Mouse (Mus musculus) stomach, embryonic 16.5 days (tissue): ENCODE measurements at regions not wholly inside any gene's neighbourhood (a gene's known extent, or its start where the extent isn't known, plus 50 kb on each side); places are given as distances from the start of the nearest gene placed in this dataset.

ENCODE experiments used
- ATAC-seq: fragments of 200-750 bp; cut with Nextera tagmentation; 2 replicates; pipeline ENCODE4 v1.8.0; 2017; ENCODE audit warnings: moderate number of reproducible peaks, moderate TSS enrichment; ENCODE audit not compliant: insufficient read depth, low FRiP score
- H3K27ac ChIP-seq: fragments of 300-500 bp; sonication (generic); 2 replicates; pipeline ENCODE4 v1.5.1; 2014; ENCODE audit warnings: low read length
- H3K27me3 ChIP-seq: fragments of 300-500 bp; sonication (generic); 2 replicates; pipeline ENCODE4 v1.6.1; 2014; ENCODE audit warnings: low read length, control low read depth, mixed read lengths; ENCODE audit not compliant: control insufficient read depth, insufficient read depth
- H3K36me3 ChIP-seq: fragments of 300-500 bp; sonication (generic); 2 replicates; pipeline ENCODE4 v1.6.1; 2014; ENCODE audit warnings: low read length; ENCODE audit not compliant: control insufficient read depth, insufficient read depth
- H3K4me1 ChIP-seq: fragments of 300-500 bp; sonication (generic); 2 replicates; pipeline ENCODE4 v1.6.1; 2014; ENCODE audit warnings: low read length, control low read depth, mixed read lengths; ENCODE audit not compliant: control insufficient read depth, insufficient read depth
- H3K4me2 ChIP-seq: fragments of 300-500 bp; sonication (generic); 2 replicates; pipeline ENCODE4 v1.6.1; 2014; ENCODE audit warnings: low read depth, low read length, mixed read lengths
- H3K4me3 ChIP-seq: fragments of 300-500 bp; sonication (generic); replicated peaks from 2 replicates; pipeline ENCODE4 v1.5.1; 2014; ENCODE audit warnings: mild to moderate bottlenecking, low read length
- H3K9ac ChIP-seq: fragments of 300-500 bp; sonication (generic); 2 replicates; pipeline ENCODE4 v1.6.1; 2014; ENCODE audit warnings: low read length
- H3K9me3 ChIP-seq: fragments of 300-500 bp; sonication (generic); replicated peaks from 2 replicates; pipeline ENCODE4 v1.6.1; 2016; ENCODE audit warnings: low read length, control low read depth; ENCODE audit not compliant: control insufficient read depth
- WGBS: fragments of 180-500 bp; shearing (Covaris S2); extraction: QIAGEN DNeasy Blood & Tissue Kit; methylation state at CpG from one replicate; pipeline ENCODE4 v1.1.7; 2014; 5-methylcytosine and 5-hydroxymethylcytosine counted together

- H3K27ac ChIP-seq: no peak overlapping the region
- H3K27me3 ChIP-seq: no peaks in the 10 kb centered on the region
- no peaks in the 10 kb centered on the region for H3K36me3 ChIP-seq
- ATAC-seq: peak; percentile 62; the same call in 1 of the 2 replicates
- no peak overlapping the region for H3K4me2 ChIP-seq
- H3K9me3 ChIP-seq: no peaks in the 10 kb centered on the region
- WGBS: 43% methylated on average over 13 of the region's 13 CpGs
- no peak overlapping the region for H3K4me3 ChIP-seq
- H3K9ac ChIP-seq: no peak overlapping the region
- peaks cover 12% of the 10 kb centered on the region for H3K4me1 ChIP-seq
These were observed 498.8 kb upstream of the Btbd3 start for GRCm38 (mm10) chr2:137757231-137758212.

GRCm38 (mm10) chr2:137756220-137756619, 500.1 kb upstream of the Btbd3 start:
- Histone ChIP-seq H3K4me2 (no peak overlapping the region), H3K9me3 (no peaks in the 10 kb centered on the region), H3K4me3 (no peak overlapping the region), H3K9ac (peak overlapping the region; percentile 32; the same call in 1 of the 2 replicates), H3K4me1 (peaks cover 12% of the 10 kb centered on the region), H3K27me3 (no peaks in the 10 kb centered on the region), H3K27ac (no peak overlapping the region; the same call in 1 of the 2 replicates), H3K36me3 (no peaks in the 10 kb centered on the region)
- WGBS: 16% methylated on average over 3 of the region's 3 CpGs
- no peak for ATAC-seq

- H3K27me3 ChIP-seq: no peaks in the 10 kb centered on the region
- peaks cover 12% of the 10 kb centered on the region for H3K4me1 ChIP-seq
- no peaks in the 10 kb centered on the region for H3K36me3 ChIP-seq
- no peak overlapping the region for H3K27ac ChIP-seq
- WGBS: 89% methylated on average over 3 of the region's 3 CpGs
- no peak overlapping the region for H3K9ac ChIP-seq
- no peak overlapping the region for H3K4me3 ChIP-seq
- ATAC-seq: no peak
- H3K9me3 ChIP-seq: no peaks in the 10 kb centered on the region
- H3K4me2 ChIP-seq: no peak overlapping the region
These were observed 501.9 kb upstream of the Btbd3 start for GRCm38 (mm10) chr2:137754481-137754880.

- no peak overlapping the region for H3K9ac ChIP-seq
- H3K36me3 ChIP-seq: no peaks in the 10 kb centered on the region
- no peaks in the 10 kb centered on the region for H3K4me1 ChIP-seq
- H3K4me2 ChIP-seq: no peak overlapping the region
- ATAC-seq: peak; percentile 58; the same call in 1 of the 2 replicates
- H3K27ac ChIP-seq: no peak overlapping the region
- no peaks in the 10 kb centered on the region for H3K9me3 ChIP-seq
- no peaks in the 10 kb centered on the region for H3K27me3 ChIP-seq
- no peak overlapping the region for H3K4me3 ChIP-seq
- 5% methylated on average over 2 of the region's 2 CpGs for WGBS
These were observed 524.0 kb upstream of the Btbd3 start for GRCm38 (mm10) chr2:137732410-137732809.

GRCm38 (mm10) chr2:137730472-137730931, 525.9 kb upstream of the Btbd3 start:
- no peak for ATAC-seq
- Histone ChIP-seq H3K27me3 (no peaks in the 10 kb centered on the region), H3K36me3 (no peaks in the 10 kb centered on the region), H3K27ac (no peak overlapping the region), H3K9ac (no peak overlapping the region), H3K4me3 (no peak overlapping the region), H3K9me3 (no peaks in the 10 kb centered on the region), H3K4me1 (no peaks in the 10 kb centered on the region), H3K4me2 (no peak overlapping the region)
- 85% methylated on average over 12 of the region's 12 CpGs for WGBS

- Histone ChIP-seq H3K36me3 (no peaks in the 10 kb centered on the region), H3K4me3 (no peak overlapping the region), H3K27ac (no peak overlapping the region), H3K4me2 (no peak overlapping the region), H3K9me3 (no peaks in the 10 kb centered on the region), H3K4me1 (no peaks in the 10 kb centered on the region), H3K9ac (no peak overlapping the region), H3K27me3 (no peaks in the 10 kb centered on the region)
- 80% methylated on average over 6 of the region's 6 CpGs for WGBS
- no peak for ATAC-seq
These were observed 526.5 kb upstream of the Btbd3 start for GRCm38 (mm10) chr2:137729871-137730270.

GRCm38 (mm10) chr2:137729207-137729606, 527.2 kb upstream of the Btbd3 start:
- no peaks in the 10 kb centered on the region for H3K27me3 ChIP-seq
- WGBS: 33% methylated on average over 4 of the region's 4 CpGs

GRCm38 (mm10) chr2:137723651-137724050, 532.7 kb upstream of the Btbd3 start:
- H3K4me2 ChIP-seq: no peak overlapping the region

More at GRCm38 (mm10) chr2:137729207-137729606, 527.2 kb upstream of the Btbd3 start:
- no peak for ATAC-seq
- no peaks in the 10 kb centered on the region for H3K9me3 ChIP-seq
- no peak overlapping the region for H3K9ac ChIP-seq
- H3K36me3 ChIP-seq: no peaks in the 10 kb centered on the region
- no peak overlapping the region for H3K4me3 ChIP-seq
- no peaks in the 10 kb centered on the region for H3K4me1 ChIP-seq
- H3K4me2 ChIP-seq: no peak overlapping the region
- H3K27ac ChIP-seq: no peak overlapping the region

GRCm38 (mm10) chr2:137721767-137722424, 534.5 kb upstream of the Btbd3 start:
- H3K36me3 ChIP-seq: no peaks in the 10 kb centered on the region
- no peak for ATAC-seq
- H3K9ac ChIP-seq: no peak overlapping the region
- no peaks in the 10 kb centered on the region for H3K27me3 ChIP-seq
- H3K4me1 ChIP-seq: no peaks in the 10 kb centered on the region
- no peak overlapping the region for H3K4me2 ChIP-seq
- H3K9me3 ChIP-seq: no peaks in the 10 kb centered on the region
- no peak overlapping the region for H3K27ac ChIP-seq
- WGBS: 60% methylated on average over 7 of the region's 7 CpGs
- no peak overlapping the region for H3K4me3 ChIP-seq

More at GRCm38 (mm10) chr2:137723651-137724050, 532.7 kb upstream of the Btbd3 start:
- WGBS: 88% methylated on average over 1 of the region's 1 CpGs
- H3K9me3 ChIP-seq: no peaks in the 10 kb centered on the region
- no peaks in the 10 kb centered on the region for H3K36me3 ChIP-seq
- ATAC-seq: no peak
- no peaks in the 10 kb centered on the region for H3K27me3 ChIP-seq
- H3K4me3 ChIP-seq: no peak overlapping the region
- no peak overlapping the region for H3K9ac ChIP-seq
- H3K27ac ChIP-seq: no peak overlapping the region
- H3K4me1 ChIP-seq: no peaks in the 10 kb centered on the region
